Mouse (Mus musculus): Measurements from ENCODE around the gene Uxs1. TPM values are rescaled to one million over a fixed set of nuclear protein-coding genes. Genes with fewer than 3 reads are reported as not detected.
A peak's percentile ranks its signal among the peaks of the same experiment; 100 is the strongest.

Uxs1 gene
- total RNA-seq, 2 experiments from 2014 or later = 57.0 to 58.8 TPM

- no peak for DNase-seq
Measured at GRCm38 (mm10) chr1:43798048-43798447, 29.6 kb downstream of the Uxs1 start.

DNA sequence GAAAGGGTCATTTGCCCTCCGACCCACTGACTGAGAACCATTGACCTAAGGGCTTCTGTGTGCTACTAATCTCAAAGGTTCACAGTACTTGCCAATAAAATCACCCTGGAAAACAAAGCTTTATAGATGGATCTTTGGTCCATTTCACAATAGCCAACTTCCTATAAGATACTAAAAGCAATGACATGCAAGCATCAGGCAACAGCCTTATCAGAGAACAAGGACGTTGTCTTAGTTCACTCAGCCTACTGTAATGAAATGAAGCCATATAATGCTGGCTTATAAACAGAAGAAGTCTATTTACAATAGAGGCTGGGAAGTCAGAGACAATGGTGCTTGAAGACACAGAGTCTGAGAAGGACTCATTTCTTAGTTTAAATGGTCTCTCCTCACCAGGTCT is 37.8 kb downstream of the Uxs1 start:
- DNase-seq = no peak

- no peak for DNase-seq
Measured at GRCm38 (mm10) chr1:43786711-43787110, 40.9 kb downstream of the Uxs1 start.

- DNase-seq = no peak
Measured at GRCm38 (mm10) chr1:43785316-43785715, 42.3 kb downstream of the Uxs1 start.

GRCm38 (mm10) chr1:43783186-43783585 is 44.4 kb downstream of the Uxs1 start:
- DNase-seq = no peak

- DNase-seq = no peak
Measured at GRCm38 (mm10) chr1:43782680-43783079, 44.9 kb downstream of the Uxs1 start.

- DNase-seq = no peak
Measured at GRCm38 (mm10) chr1:43781672-43782071, 45.9 kb downstream of the Uxs1 start.

- DNase-seq = no peak
Measured at GRCm38 (mm10) chr1:43781195-43781594, 46.4 kb downstream of the Uxs1 start.

GRCm38 (mm10) chr1:43776106-43776505 is 51.5 kb downstream of the Uxs1 start:
- DNase-seq = peak; percentile 69 to 74

- no peak for DNase-seq
Measured at GRCm38 (mm10) chr1:43774126-43774525, 53.5 kb downstream of the Uxs1 start.

DNA sequence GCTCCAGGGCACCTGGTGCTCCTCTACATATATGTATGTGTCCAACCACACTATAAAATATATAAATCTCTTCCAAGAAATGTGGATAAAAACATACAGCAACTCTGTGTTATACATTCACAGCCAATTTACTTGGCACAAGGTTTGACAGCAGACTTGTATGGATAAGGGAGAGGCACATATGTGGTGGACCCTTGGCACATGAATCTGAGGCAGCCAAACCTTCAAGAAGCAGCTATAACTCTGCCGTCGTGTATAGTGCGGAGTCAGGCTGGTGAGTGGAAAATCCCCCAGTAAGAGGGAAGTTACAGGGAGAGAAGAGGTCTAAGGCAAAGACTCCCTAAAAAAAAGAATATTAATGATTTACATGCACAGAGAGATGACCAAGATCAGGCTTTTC is 54.9 kb downstream of the Uxs1 start:
- no peak for DNase-seq

- DNase-seq = no peak
Measured at GRCm38 (mm10) chr1:43770032-43770431, 57.6 kb downstream of the Uxs1 start.

DNA sequence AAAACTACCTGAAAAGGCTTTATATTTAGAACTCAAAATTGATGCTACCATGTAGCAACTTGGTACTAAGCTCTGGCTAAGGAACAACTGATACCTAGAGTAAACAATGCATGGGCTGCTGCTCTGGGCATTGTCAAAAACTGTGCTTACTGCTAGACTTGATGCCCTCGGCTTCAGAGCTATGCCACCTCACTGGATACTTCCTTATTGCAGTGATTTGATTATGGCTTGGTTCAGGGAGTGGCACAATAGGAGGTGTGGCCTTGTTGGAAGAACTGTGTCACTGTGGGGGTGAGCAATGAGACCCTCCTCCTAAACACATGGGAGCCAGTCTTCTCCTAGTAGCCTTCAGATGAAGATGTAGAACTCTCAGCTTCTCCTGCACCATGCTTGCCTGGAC is 58.3 kb downstream of the Uxs1 start:
- DNase-seq = no peak

DNA sequence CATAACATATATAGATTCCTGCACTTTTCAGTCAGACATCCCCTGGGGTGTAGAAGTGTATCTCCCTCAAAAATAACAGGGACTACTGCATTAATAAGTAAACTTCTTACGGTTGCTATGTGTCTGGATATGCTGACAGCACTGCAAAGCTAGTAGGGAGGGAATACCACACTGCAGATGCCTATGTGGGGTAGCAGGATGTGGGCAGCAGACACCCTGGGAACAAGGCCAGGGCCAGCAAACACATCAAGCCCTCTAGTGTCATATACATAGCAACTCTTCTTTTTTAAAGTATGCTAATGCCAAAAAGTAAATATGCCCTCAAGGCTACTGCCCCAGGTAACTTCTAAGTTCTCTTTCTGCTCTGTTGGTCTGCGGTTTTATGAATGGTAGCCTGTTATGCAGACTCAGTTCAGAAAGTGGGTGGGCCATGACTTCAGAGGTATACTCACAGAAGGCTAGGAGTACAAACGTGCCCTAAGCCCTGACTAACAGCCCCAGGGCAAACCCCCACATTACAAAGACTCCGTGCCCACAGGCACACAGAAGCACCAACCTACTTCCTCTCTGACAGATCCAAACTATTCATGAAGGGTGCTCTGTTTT is 59.1 kb downstream of the Uxs1 start:
- no peak for DNase-seq

DNA sequence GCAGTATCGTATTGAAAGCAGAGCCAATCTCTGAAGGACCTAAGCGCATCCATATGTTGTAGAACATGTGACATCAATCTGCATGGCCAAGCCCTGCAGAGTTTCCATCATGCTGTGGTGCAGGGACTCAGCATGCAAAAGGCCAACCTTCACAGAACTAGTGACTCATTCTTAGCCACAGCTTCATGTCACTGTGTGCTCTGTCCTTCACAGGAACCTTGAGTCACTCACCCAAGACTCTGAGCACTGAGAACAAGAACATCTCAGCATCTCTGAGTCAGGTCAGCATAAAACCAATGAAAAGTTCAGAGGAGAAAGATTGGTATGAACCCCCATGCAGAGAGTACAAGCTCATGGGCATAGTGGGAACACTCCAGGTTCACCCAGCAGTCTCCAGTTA is 61.3 kb downstream of the Uxs1 start:
- DNase-seq = peak; percentile 46 to 48

GRCm38 (mm10) chr1:43764481-43764880 is 63.1 kb downstream of the Uxs1 start:
- DNase-seq = peak; percentile 27 to 39

DNA sequence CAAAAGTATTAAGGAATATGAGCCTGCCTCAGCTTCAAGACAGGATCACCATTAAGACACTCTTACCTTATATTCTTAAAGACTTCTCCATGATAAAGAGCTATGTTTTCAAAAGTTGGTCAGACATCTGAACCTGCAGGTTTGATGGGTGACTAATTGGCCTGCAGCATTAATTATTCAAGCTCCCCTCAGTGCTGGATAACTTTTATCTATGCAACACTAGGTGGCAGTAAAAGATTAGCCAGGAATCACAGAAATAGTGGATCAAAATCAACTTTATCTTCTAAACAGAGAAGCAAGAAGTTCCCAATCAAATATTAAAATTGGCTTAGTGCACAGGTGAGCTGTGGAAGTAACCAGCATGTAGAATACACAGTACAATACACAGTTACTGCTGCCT is 67.5 kb downstream of the Uxs1 start:
- no peak for DNase-seq

GRCm38 (mm10) chr1:43754448-43755312 is 72.9 kb downstream of the Uxs1 start:
- no peak for DNase-seq

GRCm38 (mm10) chr1:43738519-43738894 is 89.1 kb downstream of the Uxs1 start:
- DNase-seq = no peak

DNA sequence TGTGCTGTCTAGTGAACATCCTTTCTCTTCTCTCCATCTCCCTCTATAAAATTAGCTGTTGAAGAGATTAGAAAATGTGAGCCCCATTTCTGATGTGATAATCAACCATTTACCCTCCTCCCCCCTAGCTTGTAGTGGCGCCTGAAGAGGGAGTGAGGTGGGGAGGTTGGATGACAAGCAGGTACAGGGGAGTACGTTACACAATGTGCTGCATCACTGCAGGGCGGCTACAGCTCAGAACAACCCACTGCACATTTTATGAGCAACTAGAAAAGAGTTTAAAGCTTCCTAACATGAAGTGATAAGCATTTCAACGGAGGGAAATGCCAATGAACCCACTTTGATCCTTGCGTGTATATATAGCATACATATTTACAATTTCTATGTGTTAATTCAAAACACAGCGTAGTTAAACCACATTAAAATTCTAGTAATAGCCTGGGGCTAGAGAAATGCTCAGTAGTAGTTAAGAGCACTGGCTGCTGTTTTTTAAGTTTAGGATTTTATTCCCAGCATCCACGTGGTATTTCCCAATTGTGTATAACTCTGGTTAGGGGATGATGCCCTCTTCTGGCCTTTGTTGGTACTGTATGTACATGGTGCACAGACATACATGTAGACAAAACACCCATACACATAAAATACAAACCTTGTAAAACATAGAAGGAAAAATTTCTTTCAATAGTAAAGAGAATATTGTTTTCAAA is 89.6 kb downstream of the Uxs1 start:
- DNase-seq = peak; percentile 47 to 53

- no peak for DNase-seq
Measured at GRCm38 (mm10) chr1:43732657-43733056, 94.9 kb downstream of the Uxs1 start.

DNA sequence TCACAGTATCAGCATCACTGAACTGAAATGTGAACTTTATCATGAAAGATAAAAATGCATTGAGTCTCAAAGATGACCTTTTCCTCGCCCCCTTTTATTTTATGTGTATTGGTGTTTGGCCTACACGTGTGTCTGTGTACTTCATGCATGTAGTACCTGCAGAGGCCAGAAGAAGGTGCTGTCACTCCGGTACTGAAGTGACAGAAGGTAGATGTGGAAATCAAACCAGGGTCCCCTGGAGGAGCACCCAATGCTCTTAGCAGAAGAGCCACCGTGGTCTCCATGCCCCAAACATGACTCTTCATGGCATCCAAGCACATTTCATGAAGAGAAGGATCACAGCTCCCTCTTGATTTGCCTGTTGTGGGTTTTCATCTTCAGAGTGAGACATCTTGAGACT is 95.5 kb downstream of the Uxs1 start:
- DNase-seq = no peak

DNA sequence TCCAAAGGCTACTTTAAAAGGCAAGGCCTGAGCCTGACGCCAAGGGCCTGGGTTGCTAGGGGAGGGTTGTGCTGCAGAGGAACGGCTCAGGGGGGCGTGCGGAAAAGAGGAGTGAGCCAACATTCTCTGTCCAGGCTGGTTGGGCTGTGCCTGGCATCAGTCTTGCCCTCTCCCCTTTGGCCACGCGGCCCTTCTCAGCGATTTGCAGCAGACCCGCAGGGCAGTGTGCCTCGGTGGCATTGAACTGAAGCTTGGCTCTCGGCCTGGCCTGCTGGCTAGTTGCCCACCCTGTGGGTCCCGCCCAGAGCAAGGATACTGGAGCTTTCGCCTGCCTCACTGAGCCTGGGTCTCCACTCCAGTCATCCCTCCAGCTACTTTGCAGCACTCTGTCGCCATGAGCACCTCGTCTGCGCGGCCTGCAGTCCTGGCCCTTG is 97.1 kb downstream of the Uxs1 start, which contains the start of gene 1500015O10Rik:
1500015O10Rik (plus strand) TSS at position 112 of the 434 bp plus-strand sequence.
- peak; percentile 85 to 86 for DNase-seq
